Mouse (Mus musculus): ENCODE results near the gene Dio3.

DNA sequence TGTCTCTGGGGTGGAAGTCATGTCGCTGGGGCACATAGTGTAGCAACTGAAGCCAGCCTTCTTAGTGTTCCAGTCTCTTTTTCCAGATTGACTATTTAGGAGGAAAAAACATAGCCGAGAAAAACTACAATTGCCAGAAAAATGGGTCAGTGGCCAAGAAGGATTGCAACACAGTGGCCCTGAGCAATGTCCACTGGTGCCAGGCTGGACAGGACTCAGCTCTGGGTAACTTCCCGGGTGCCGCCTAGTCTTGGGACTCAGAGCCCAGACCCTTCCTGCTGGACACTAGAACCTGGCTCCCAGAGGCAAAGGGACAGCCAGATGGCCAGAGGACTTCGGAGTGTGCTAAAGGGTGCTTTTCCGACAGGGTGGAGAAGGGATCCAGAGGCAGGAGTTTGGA, 34.3 kb upstream of the Dio3 start:
- TF ChIP-seq CTCF (IDR thresholded peaks at IDR 0.05; ENCODE audit: control insufficient read depth, insufficient read depth, insufficient replicate concordance, low read depth, low read length), result no peak
- no peak for TF ChIP-seq POLR2A (IDR thresholded peaks at IDR 0.05; ENCODE audit: control insufficient read depth, low read depth, low read length)
